ENCODE assay signal across 8 mouse cellular contexts in genomic region chr17:34603375-34604060, GRCm38 (mm10). TPM values are rescaled to one million over a fixed set of nuclear protein-coding genes. Genes with fewer than 3 reads are reported as not detected.
DNase-seq lines count a peak whose midpoint lies in the region; ATAC-seq and TF ChIP-seq lines count a peak whose summit lies in the region.

Gene Rnf5, minus strand, starts transcription at chr17:34603690.

- H3K4me3 ChIP-seq in C2C12 (ENCODE audit: insufficient read depth, poor library complexity, severe bottlenecking) (peak within 1 kb of the TSS; percentile 63), myocyte (peak within 1 kb of the TSS; percentile 90)
- peak within 1 kb of the TSS; percentile 94 for H3K4me3 ChIP-seq in erythroblast, embryonic 14.5 days (replicated peaks)
- peak within 1 kb of the TSS; percentile 99 for H3K4me3 ChIP-seq in heart, embryonic 11.5 days (ENCODE audit: low read depth, low read length)
- H3K4me3 ChIP-seq in kidney, embryonic 16.5 days (ENCODE audit: low read length) = peak within 1 kb of the TSS; percentile 70
- peak within 1 kb of the TSS; percentile 71 for H3K4me3 ChIP-seq in liver, adult 2 months (ENCODE audit: insufficient read depth, low read depth, low read length)

- TF ChIP-seq CTCF in C2C12 (IDR thresholded peaks at IDR 0.05; ENCODE audit: control insufficient read depth, insufficient read depth, insufficient read length) = no peak
- TF ChIP-seq CTCF in brain, embryonic 14.5 days (IDR thresholded peaks at IDR 0.05; ENCODE audit: borderline replicate concordance, extremely low read depth, insufficient read depth, insufficient read length) = no peak
- TF ChIP-seq CTCF in liver, adult 2 months (IDR thresholded peaks at IDR 0.05; ENCODE audit: low read depth, low read length) = no peak

- H3K79me3 ChIP-seq in C2C12 (ENCODE audit: low read depth) = peaks cover 20% of the 10 kb centered on the region

- ATAC-seq in heart, embryonic 11.5 days (replicated peaks; ENCODE audit: insufficient number of reproducible peaks, low FRiP score, low TSS enrichment) = peak; percentile 90
- peak; percentile 97 for ATAC-seq in kidney, embryonic 16.5 days (ENCODE audit: low FRiP score, low TSS enrichment)

- H3K27me3 ChIP-seq in C2C12 (ENCODE audit: control insufficient read depth, insufficient read depth, insufficient read length) (no peaks in the 10 kb centered on the region), myocyte (ENCODE audit: control insufficient read depth, insufficient read depth, insufficient read length) (no peaks in the 10 kb centered on the region)
- H3K27me3 ChIP-seq in erythroblast, embryonic 14.5 days (ENCODE audit: control insufficient read depth) = no peaks in the 10 kb centered on the region
- no peaks in the 10 kb centered on the region for H3K27me3 ChIP-seq in heart, embryonic 11.5 days (ENCODE audit: control insufficient read depth, insufficient read depth, low read length)
- no peaks in the 10 kb centered on the region for H3K27me3 ChIP-seq in kidney, embryonic 16.5 days (ENCODE audit: insufficient read depth, low read length)
- H3K27me3 ChIP-seq in liver, adult 2 months (ENCODE audit: control insufficient read depth, insufficient read depth, low read length) = no peaks in the 10 kb centered on the region
- H3K27me3 ChIP-seq in splenic B cell, adult 2 months (ENCODE audit: control insufficient read depth, insufficient read depth, low read length, poor library complexity, severe bottlenecking) = no peaks in the 10 kb centered on the region

- H3K36me3 ChIP-seq in C2C12 (ENCODE audit: control insufficient read depth, insufficient read depth) = peaks cover 4% of the 10 kb centered on the region
- peaks cover 42% of the 10 kb centered on the region for H3K36me3 ChIP-seq in erythroblast, embryonic 14.5 days (ENCODE audit: control insufficient read depth)
- peaks cover 6% of the 10 kb centered on the region for H3K36me3 ChIP-seq in heart, embryonic 11.5 days (ENCODE audit: control insufficient read depth, insufficient read depth, low read length)
- H3K36me3 ChIP-seq in kidney, embryonic 16.5 days (ENCODE audit: insufficient read depth, low read length) = peaks cover 13% of the 10 kb centered on the region
- H3K36me3 ChIP-seq in liver, adult 2 months (ENCODE audit: control insufficient read depth, insufficient read depth, low read length) = no peaks in the 10 kb centered on the region
- no peaks in the 10 kb centered on the region for H3K36me3 ChIP-seq in myocyte (ENCODE audit: control insufficient read depth, insufficient read depth)
- H3K36me3 ChIP-seq in splenic B cell, adult 2 months (ENCODE audit: control insufficient read depth, insufficient read depth, low read length, poor library complexity, severe bottlenecking) = peaks cover 6% of the 10 kb centered on the region; the same call in 1 of the 2 replicates

- DNase-seq in brain, embryonic 14.5 days (ENCODE audit: low read depth) = peak; percentile 100
- DNase-seq in liver, adult 2 months (ENCODE audit: extremely low read depth, low read depth, low spot score) = peak; percentile 100
- peak; percentile 100 for DNase-seq in splenic B cell, adult 2 months (ENCODE audit: low read depth, low spot score)

- WGBS in heart, embryonic 11.5 days (ENCODE audit: insufficient replicate concordance) = under 1% methylated on average over 29 of the region's 30 CpGs
- WGBS in kidney, embryonic 16.5 days = under 1% methylated on average over 30 of the region's 30 CpGs
- WGBS in liver, adult 2 months = under 1% methylated on average over 30 of the region's 30 CpGs

- peaks cover 74% of the 10 kb centered on the region for H3K4me1 ChIP-seq in erythroblast, embryonic 14.5 days (ENCODE audit: control insufficient read depth)
- H3K4me1 ChIP-seq in heart, embryonic 11.5 days (ENCODE audit: control insufficient read depth, insufficient read depth, low read length) = peaks cover 34% of the 10 kb centered on the region
- H3K4me1 ChIP-seq in kidney, embryonic 16.5 days (ENCODE audit: insufficient read depth, low read length) = peaks cover 48% of the 10 kb centered on the region
- peaks cover 7% of the 10 kb centered on the region; the same call in 1 of the 2 replicates for H3K4me1 ChIP-seq in liver, adult 2 months (ENCODE audit: control insufficient read depth, insufficient read depth, low read length)

- H3K9me3 ChIP-seq in erythroblast, embryonic 14.5 days (ENCODE audit: control insufficient read depth, low read length) = no peaks in the 10 kb centered on the region
- H3K9me3 ChIP-seq in heart, embryonic 11.5 days (replicated peaks; ENCODE audit: control insufficient read depth, low read length) = no peaks in the 10 kb centered on the region
- H3K9me3 ChIP-seq in kidney, embryonic 16.5 days (ENCODE audit: low read length) = no peaks in the 10 kb centered on the region

- H3K79me2 ChIP-seq in C2C12 (ENCODE audit: control insufficient read depth, insufficient read depth) = peaks cover 39% of the 10 kb centered on the region
- peaks cover 8% of the 10 kb centered on the region; the same call in 1 of the 2 replicates for H3K79me2 ChIP-seq in liver, adult 2 months (ENCODE audit: control insufficient read depth, insufficient read depth, low read length)
- H3K79me2 ChIP-seq in myocyte (ENCODE audit: control insufficient read depth, insufficient read depth) = peaks cover 37% of the 10 kb centered on the region

- H3ac ChIP-seq in C2C12 (ENCODE audit: control insufficient read depth, insufficient read length, low read depth) (peak within 1 kb of the TSS; percentile 85), myocyte (ENCODE audit: control insufficient read depth, insufficient read length) (peak within 1 kb of the TSS; percentile 47)

- peak within 1 kb of the TSS; percentile 99 for H3K4me2 ChIP-seq in heart, embryonic 11.5 days
- H3K4me2 ChIP-seq in kidney, embryonic 16.5 days (replicated peaks; ENCODE audit: low read depth, low read length) = peak within 1 kb of the TSS; percentile 89
- H3K4me2 ChIP-seq in myocyte (ENCODE audit: low read depth) = peak within 1 kb of the TSS; percentile 99

- TF ChIP-seq POLR2A in brain, embryonic 14.5 days (IDR thresholded peaks at IDR 0.05; ENCODE audit: borderline replicate concordance, extremely low read depth, insufficient read depth, insufficient read length, poor library complexity, severe bottlenecking) = peak; percentile 15; the same call in 1 of the 2 replicates
- peak; percentile 23; the same call in 1 of the 2 replicates for TF ChIP-seq POLR2A in liver, adult 2 months (IDR thresholded peaks at IDR 0.05; ENCODE audit: extremely low read depth, insufficient read depth, low read length)
- TF ChIP-seq POLR2A in myocyte (IDR thresholded peaks at IDR 0.05; ENCODE audit: insufficient read length, low read depth) = peak; percentile 67

- H3K27ac ChIP-seq in heart, embryonic 11.5 days (ENCODE audit: low read depth, low read length) = peak within 1 kb of the TSS; percentile 91
- peak within 1 kb of the TSS; percentile 97 for H3K27ac ChIP-seq in kidney, embryonic 16.5 days (ENCODE audit: low read length)
- H3K27ac ChIP-seq in liver, adult 2 months (replicated peaks; ENCODE audit: insufficient read depth, low read depth, low read length) = peak within 1 kb of the TSS; percentile 98

- peak within 1 kb of the TSS; percentile 86 for H3K9ac ChIP-seq in heart, embryonic 11.5 days (ENCODE audit: low read depth, low read length)
- peak within 1 kb of the TSS; percentile 90 for H3K9ac ChIP-seq in kidney, embryonic 16.5 days (replicated peaks; ENCODE audit: low read length)
- peak within 1 kb of the TSS; percentile 82 for H3K9ac ChIP-seq in liver, adult 2 months (ENCODE audit: low read depth, low read length)

TF ChIP-seq in C2C12, 6 proteins besides CTCF, POLR2A, EP300 and RAD21:
- TF ChIP-seq USF1 (IDR thresholded peaks at IDR 0.05; ENCODE audit: low read depth) (no peak), MYOD1 (IDR thresholded peaks at IDR 0.05; ENCODE audit: control insufficient read depth, insufficient read length, low read depth) (no peak), FOSL1 (IDR thresholded peaks at IDR 0.05; ENCODE audit: insufficient read depth, low read length, poor library complexity, severe bottlenecking) (no peak), CEBPB (IDR thresholded peaks at IDR 0.05; ENCODE audit: low read depth) (no peak), MAX (IDR thresholded peaks at IDR 0.05) (no peak), MYOG (IDR thresholded peaks at IDR 0.05; ENCODE audit: control insufficient read depth, extremely low read depth, insufficient read length) (no peak)

TF ChIP-seq in myocyte, 11 proteins besides CTCF, POLR2A, EP300 and RAD21:
- no peak for TF ChIP-seq TCF12 (IDR thresholded peaks at IDR 0.05; ENCODE audit: insufficient read depth, poor library complexity, severe bottlenecking)
- peak; percentile 83 for TF ChIP-seq E2F4 (IDR thresholded peaks at IDR 0.05; ENCODE audit: insufficient read depth)

RNA-seq across cellular contexts. Expression of gene Rnf5, which starts in this region (rescaled TPM):
- 37.1 TPM for polyA plus RNA-seq in C2C12 (2012; fragmentation: generic; extraction: Trizol)
- 189 and 227 TPM in 2 replicates for polyA plus RNA-seq in brain, embryonic 14.5 days (2012; rRNA removed)
- polyA plus RNA-seq in erythroblast, embryonic 14.5 days (2012) = 16.2 and 16.8 TPM in 2 replicates
- polyA plus RNA-seq in heart, embryonic 11.5 days (2014; fragmentation: Nextera tagmentation; extraction: Ambion mirVana) = 94.7 and 115 TPM in 2 replicates
- polyA plus RNA-seq in kidney, embryonic 16.5 days (2015; fragmentation: Nextera tagmentation; extraction: Ambion mirVana) = 185 and 190 TPM in 2 replicates
- total RNA-seq in liver, adult 2 months (2014; rRNA removed) = 23.0 and 31.5 TPM in 2 replicates
- polyA plus RNA-seq in liver, adult 2 months (2012; rRNA removed) = 155 and 182 TPM in 2 replicates
- polyA plus RNA-seq in myocyte (2012; fragmentation: generic; extraction: Trizol) = 37.1 TPM

Comparison
In these comparisons a context has a peak if more than half of its experiments do, and no peak if none do; other contexts are left out.
1. Peak in every context shown above with its lines: DNase-seq, ATAC-seq, H3K4me3 ChIP-seq and H3K27ac ChIP-seq.
2. POLR2A ChIP-seq: peak in every context shown above with its lines; median percentile 67 in myocyte; 23 in liver, adult 2 months; 15 in brain, embryonic 14.5 days.